Mouse (Mus musculus): ENCODE results near the gene Olfr307.

- TF ChIP-seq MYOD1 (IDR thresholded peaks at IDR 0.05; ENCODE audit: control insufficient read depth in 1 of 3, insufficient read length in 2 of 3, low read depth in 2 of 3), result no peak
- no peak for TF ChIP-seq SRF (IDR thresholded peaks at IDR 0.05; ENCODE audit: control insufficient read depth, insufficient read length, low read depth)
- TF ChIP-seq TCF12 (IDR thresholded peaks at IDR 0.05; ENCODE audit: insufficient read depth, poor library complexity, severe bottlenecking), result no peak
- no peak for TF ChIP-seq MAX (IDR thresholded peaks at IDR 0.05; ENCODE audit: low read depth)
Measured at GRCm38 (mm10) chr7:86366828-86367227, 29.4 kb upstream of the Olfr307 start, which contains the start of gene Olfr305.
